Mouse (Mus musculus) kidney, embryonic 16.5 days (tissue): ENCODE data around the gene Eif1b. TPM values are rescaled to one million over a fixed set of nuclear protein-coding genes. Genes with fewer than 3 reads are reported as not detected.

Source experiments
- ATAC-seq: fragments of 200-750 bp; cut with Nextera tagmentation; 2 replicates; pipeline ENCODE4 v1.8.0; 2017; ENCODE audit warnings: moderate TSS enrichment; ENCODE audit not compliant: low FRiP score, low TSS enrichment
- H3K27ac ChIP-seq: fragments of 300-500 bp; sonication (generic); 2 replicates; pipeline ENCODE4 v1.5.1; 2014; ENCODE audit warnings: low read length
- H3K27me3 ChIP-seq: fragments of 300-500 bp; sonication (generic); 2 replicates; pipeline ENCODE4 v1.6.1; 2014; ENCODE audit warnings: low read length, control low read depth, mixed read lengths; ENCODE audit not compliant: insufficient read depth
- H3K36me3 ChIP-seq: fragments of 300-500 bp; sonication (generic); 2 replicates; pipeline ENCODE4 v1.6.1; 2014; ENCODE audit warnings: low read length, control low read depth, mixed read lengths; ENCODE audit not compliant: insufficient read depth
- H3K4me1 ChIP-seq: fragments of 300-500 bp; sonication (generic); 2 replicates; pipeline ENCODE4 v1.6.1; 2014; ENCODE audit warnings: low read length, control low read depth, mixed read lengths; ENCODE audit not compliant: insufficient read depth
- H3K4me2 ChIP-seq: fragments of 300-500 bp; sonication (generic); replicated peaks from 2 replicates; pipeline ENCODE4 v1.6.1; 2014; ENCODE audit warnings: low read depth, low read length
- H3K4me3 ChIP-seq: fragments of 300-500 bp; sonication (generic); 2 replicates; pipeline ENCODE4 v1.5.1; 2014; ENCODE audit warnings: mild to moderate bottlenecking, low read length
- H3K9ac ChIP-seq: fragments of 300-500 bp; sonication (generic); replicated peaks from 2 replicates; pipeline ENCODE4 v1.6.1; 2014; ENCODE audit warnings: low read length
- H3K9me3 ChIP-seq: fragments of 300-500 bp; sonication (generic); 2 replicates; pipeline ENCODE4 v1.6.1; 2016; ENCODE audit warnings: low read length, control low read depth
- WGBS: fragments of 180-500 bp; shearing (Covaris S2); extraction: QIAGEN DNeasy Blood & Tissue Kit; methylation state at CpG from one replicate; pipeline ENCODE4 v1.1.7; 2014; 5-methylcytosine and 5-hydroxymethylcytosine counted together
- polyA plus RNA-seq: library from polyadenylated mRNA; unstranded; fragments of >200 nt; fragmentation: Nextera tagmentation; extraction: Ambion mirVana; gene quantifications from 2 replicates; pipeline ENCODE4 v1.2.1, GENCODE M21; 2015

Eif1b gene
- polyA plus RNA-seq, 1 experiment from 2014 or later, result 146 TPM

- Histone ChIP-seq H3K27ac (peak overlapping the region; percentile 93), H3K4me3 (peak overlapping the region; percentile 100), H3K9me3 (no peaks in the 10 kb centered on the region), H3K4me2 (peak overlapping the region; percentile 91), H3K4me1 (peaks cover 16% of the 10 kb centered on the region; the same call in 1 of the 2 replicates), H3K9ac (peak overlapping the region; percentile 100), H3K27me3 (no peaks in the 10 kb centered on the region), H3K36me3 (peaks cover 22% of the 10 kb centered on the region)
- WGBS, result under 1% methylated on average over 80 of the region's 97 CpGs
- ATAC-seq, result peak; percentile 84
Measured at GRCm38 (mm10) chr9:120492400-120493351, 644 bp downstream of the Eif1b start.

- Histone ChIP-seq H3K4me1 (peaks cover 16% of the 10 kb centered on the region; the same call in 1 of the 2 replicates), H3K4me3 (peak overlapping the region; percentile 100), H3K9me3 (no peaks in the 10 kb centered on the region), H3K27me3 (no peaks in the 10 kb centered on the region), H3K4me2 (peak overlapping the region; percentile 91), H3K27ac (no peak overlapping the region), H3K9ac (peak overlapping the region; percentile 100), H3K36me3 (peaks cover 22% of the 10 kb centered on the region)
- 77% methylated on average over 12 of the region's 12 CpGs for WGBS
- no peak for ATAC-seq
Measured at GRCm38 (mm10) chr9:120493781-120494180, 1.7 kb downstream of the Eif1b start.

- peaks cover 16% of the 10 kb centered on the region; the same call in 1 of the 2 replicates for H3K4me1 ChIP-seq
- 7% methylated on average over 3 of the region's 3 CpGs for WGBS
- no peak for ATAC-seq
- H3K9me3 ChIP-seq, result no peaks in the 10 kb centered on the region
- H3K4me2 ChIP-seq, result no peak overlapping the region
- no peak overlapping the region for H3K4me3 ChIP-seq
- H3K27ac ChIP-seq, result no peak overlapping the region
- H3K27me3 ChIP-seq, result no peaks in the 10 kb centered on the region
- no peak overlapping the region for H3K9ac ChIP-seq
- H3K36me3 ChIP-seq, result peaks cover 22% of the 10 kb centered on the region
Measured at GRCm38 (mm10) chr9:120496691-120497090, 4.7 kb downstream of the Eif1b start.

GRCm38 (mm10) chr9:120497983-120498382, 6.0 kb downstream of the Eif1b start:
- H3K27ac ChIP-seq, result no peak overlapping the region
- peaks cover 22% of the 10 kb centered on the region for H3K36me3 ChIP-seq
- H3K9me3 ChIP-seq, result no peaks in the 10 kb centered on the region
- ATAC-seq, result no peak
- H3K4me3 ChIP-seq, result no peak overlapping the region
- peaks cover 13% of the 10 kb centered on the region; the same call in 1 of the 2 replicates for H3K4me1 ChIP-seq
- WGBS, result 91% methylated on average over 5 of the region's 5 CpGs
- H3K27me3 ChIP-seq, result no peaks in the 10 kb centered on the region
- no peak overlapping the region for H3K4me2 ChIP-seq
- no peak overlapping the region for H3K9ac ChIP-seq

GRCm38 (mm10) chr9:120501191-120501902, 9.3 kb downstream of the Eif1b start:
- no peak overlapping the region for H3K4me2 ChIP-seq
- no peaks in the 10 kb centered on the region for H3K27me3 ChIP-seq
- H3K36me3 ChIP-seq, result no peaks in the 10 kb centered on the region
- H3K27ac ChIP-seq, result no peak overlapping the region
- 0 out of 2 replicates have a peak, but pooled peaks have one; percentile 7 for ATAC-seq
- 42% methylated on average over 10 of the region's 10 CpGs for WGBS
- no peak overlapping the region for H3K4me3 ChIP-seq
- no peak overlapping the region for H3K9ac ChIP-seq
- H3K4me1 ChIP-seq, result no peaks in the 10 kb centered on the region; the same call in 1 of the 2 replicates
- H3K9me3 ChIP-seq, result peaks cover under 1% of the 10 kb centered on the region; the same call in 1 of the 2 replicates

GRCm38 (mm10) chr9:120502013-120502412, 10.0 kb downstream of the Eif1b start:
- Histone ChIP-seq H3K4me1 (no peaks in the 10 kb centered on the region), H3K27me3 (no peaks in the 10 kb centered on the region), H3K4me2 (no peak overlapping the region), H3K4me3 (no peak overlapping the region), H3K36me3 (no peaks in the 10 kb centered on the region), H3K9me3 (peaks cover 7% of the 10 kb centered on the region; the same call in 1 of the 2 replicates), H3K27ac (no peak overlapping the region), H3K9ac (no peak overlapping the region)
- WGBS, result 9% methylated on average over 8 of the region's 8 CpGs
- ATAC-seq, result peak; percentile 15; the same call in 1 of the 2 replicates

GRCm38 (mm10) chr9:120504423-120504822, 12.4 kb downstream of the Eif1b start:
- H3K4me3 ChIP-seq, result no peak overlapping the region
- no peaks in the 10 kb centered on the region for H3K36me3 ChIP-seq
- no peak overlapping the region for H3K27ac ChIP-seq

GRCm38 (mm10) chr9:120511781-120512180, 19.7 kb downstream of the Eif1b start:
- H3K27me3 ChIP-seq, result no peaks in the 10 kb centered on the region
- H3K9me3 ChIP-seq, result peaks cover 8% of the 10 kb centered on the region
- WGBS, result 83% methylated on average over 3 of the region's 3 CpGs
- no peak overlapping the region for H3K4me3 ChIP-seq
- H3K36me3 ChIP-seq, result no peaks in the 10 kb centered on the region
- H3K4me2 ChIP-seq, result no peak overlapping the region
- no peak for ATAC-seq
- no peaks in the 10 kb centered on the region for H3K4me1 ChIP-seq
- no peak overlapping the region for H3K27ac ChIP-seq
- no peak overlapping the region for H3K9ac ChIP-seq

More at GRCm38 (mm10) chr9:120504423-120504822, 12.4 kb downstream of the Eif1b start:
- Histone ChIP-seq H3K27me3 (no peaks in the 10 kb centered on the region), H3K9me3 (peaks cover 9% of the 10 kb centered on the region; the same call in 1 of the 2 replicates), H3K4me1 (no peaks in the 10 kb centered on the region), H3K4me2 (no peak overlapping the region), H3K9ac (no peak overlapping the region)
- WGBS, result 78% methylated on average over 2 of the region's 2 CpGs
- no peak for ATAC-seq

- H3K4me1 ChIP-seq, result 0 out of 2 replicates have a peak, but pooled peaks cover 3% of the 10 kb centered on the region
- H3K9ac ChIP-seq, result no peak overlapping the region
- 40% methylated on average over 8 of the region's 8 CpGs for WGBS
- no peak overlapping the region for H3K4me3 ChIP-seq
- H3K36me3 ChIP-seq, result no peaks in the 10 kb centered on the region
- H3K4me2 ChIP-seq, result no peak overlapping the region
- no peak for ATAC-seq
- H3K27me3 ChIP-seq, result no peaks in the 10 kb centered on the region
- no peak overlapping the region for H3K27ac ChIP-seq
- H3K9me3 ChIP-seq, result peaks cover 4% of the 10 kb centered on the region
Measured at GRCm38 (mm10) chr9:120516720-120517119, 24.7 kb downstream of the Eif1b start.
